Comparison of ENCODE assay signal across 31 mouse cellular contexts in the genomic region with DNA sequence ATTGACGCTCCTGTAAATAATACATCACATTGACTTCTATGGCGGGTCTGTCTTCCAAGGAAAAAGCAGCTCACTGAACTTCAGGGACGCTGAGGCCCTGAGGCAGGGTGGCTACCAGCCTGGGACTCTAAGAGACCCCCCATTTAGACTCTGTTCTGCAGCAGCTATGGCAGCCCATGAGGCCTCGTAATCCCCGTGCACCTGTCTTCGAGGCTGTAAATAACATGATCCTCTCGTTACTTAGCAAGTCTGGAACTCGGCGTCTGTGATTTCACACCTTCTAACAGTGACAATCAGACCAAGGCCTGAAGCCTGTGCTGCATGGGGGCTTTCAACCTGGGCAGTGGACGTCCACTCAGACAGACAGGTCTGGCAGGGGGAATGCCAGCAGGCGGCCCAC.
"Had no signal": no experiment of that assay in that cellular context is flagged by ENCODE, and none has a peak within 500 bp of the region (broad histone marks: within the 10 kb centered on the region; RNA-seq: fewer than 3 reads in every experiment).

No protein-coding gene starts in this region.

- H3K4me3 ChIP-seq: limb, embryonic 12.5 days; limb, embryonic 15.5 days; liver, embryonic 12.5 days; liver, embryonic 13.5 days; liver, embryonic 15.5 days; lung, embryonic 15.5 days; megakaryocyte, embryonic 14.5 days; midbrain, embryonic 10.5 days; midbrain, embryonic 12.5 days; midbrain, embryonic 13.5 days; midbrain, embryonic 15.5 days; myocyte; neural tube, embryonic 12.5 days; neural tube, embryonic 13.5 days had no signal

- H3K4me2 ChIP-seq: limb, embryonic 12.5 days; limb, embryonic 15.5 days; liver, embryonic 11.5 days; liver, embryonic 12.5 days; liver, embryonic 13.5 days; liver, embryonic 15.5 days; lung, embryonic 14.5 days; lung, embryonic 15.5 days; midbrain, embryonic 11.5 days; midbrain, embryonic 12.5 days; midbrain, embryonic 13.5 days; midbrain, embryonic 15.5 days; neural tube, embryonic 12.5 days; neural tube, embryonic 13.5 days had no signal

- ATAC-seq: liver, embryonic 12.5 days; liver, postnatal 0 days; lung, postnatal 0 days; midbrain, embryonic 13.5 days; midbrain, embryonic 15.5 days; midbrain, embryonic 16.5 days had no signal

- H3K27me3 ChIP-seq: limb, embryonic 12.5 days; limb, embryonic 15.5 days; liver, embryonic 12.5 days; liver, embryonic 13.5 days; liver, embryonic 15.5 days; lung, embryonic 15.5 days; megakaryocyte, embryonic 14.5 days; midbrain, embryonic 12.5 days; midbrain, embryonic 13.5 days; midbrain, embryonic 15.5 days; neural tube, embryonic 12.5 days; neural tube, embryonic 13.5 days had no signal

- H3K27ac ChIP-seq: limb, embryonic 12.5 days; limb, embryonic 15.5 days; liver, embryonic 12.5 days; liver, embryonic 13.5 days; liver, embryonic 14.5 days; liver, embryonic 15.5 days; lung, embryonic 15.5 days; macrophage; midbrain, embryonic 10.5 days; midbrain, embryonic 12.5 days; midbrain, embryonic 13.5 days; midbrain, embryonic 15.5 days; neural tube, embryonic 12.5 days; neural tube, embryonic 13.5 days had no signal

- H3K4me1 ChIP-seq: liver, embryonic 12.5 days; liver, embryonic 13.5 days; liver, embryonic 15.5 days; lung, embryonic 15.5 days; midbrain, embryonic 15.5 days; neural tube, embryonic 12.5 days had no signal

- H3K36me3 ChIP-seq: lung, embryonic 15.5 days; midbrain, embryonic 15.5 days; neural tube, embryonic 12.5 days had no signal

- DNase-seq: left cerebral cortex, postnatal 4 days; liver; liver, embryonic 13.5 days; liver, postnatal 0 days; lung, adult 18-20 months; lung, adult 2 months; lung, embryonic 14.5 days; lung, postnatal 10 days; lung, postnatal 14 days; lung, postnatal 36 days; lung, postnatal 4 days; midbrain, embryonic 14.5 days had no signal

- H3K9me3 ChIP-seq: limb, embryonic 12.5 days; limb, embryonic 15.5 days; liver, embryonic 12.5 days; liver, embryonic 13.5 days; liver, embryonic 15.5 days; lung, embryonic 15.5 days; megakaryocyte, embryonic 14.5 days; midbrain, embryonic 10.5 days; midbrain, embryonic 12.5 days; midbrain, embryonic 13.5 days; midbrain, embryonic 15.5 days; neural tube, embryonic 12.5 days; neural tube, embryonic 13.5 days had no signal

- H3K9ac ChIP-seq: limb, embryonic 12.5 days; limb, embryonic 15.5 days; liver, embryonic 12.5 days; liver, embryonic 13.5 days; liver, embryonic 14.5 days; liver, embryonic 15.5 days; liver, postnatal 0 days; lung, embryonic 14.5 days; lung, embryonic 15.5 days; midbrain, embryonic 12.5 days; midbrain, embryonic 13.5 days; midbrain, embryonic 15.5 days; neural tube, embryonic 12.5 days; neural tube, embryonic 13.5 days had no signal
